Mouse (Mus musculus) E14TG2a.4 (cell line): ENCODE data around the gene Ccnl2.
"Not testable (repeated sequence)": the region's sequence is repeated elsewhere in the genome, so short reads cannot be mapped to it uniquely, and the experiment has no call there.

Experiments
- H3K27me3 ChIP-seq: 2 replicates; pipeline ENCODE4 v1.6.1; 2014; ENCODE audit warnings: low read length, control low read depth; ENCODE audit not compliant: insufficient read depth
- H3K36me3 ChIP-seq: 2 replicates; pipeline ENCODE4 v1.6.1; 2014; ENCODE audit warnings: low read length, control low read depth; ENCODE audit not compliant: insufficient read depth
- H3K4me1 ChIP-seq: replicated peaks from 2 replicates; pipeline ENCODE4 v1.6.1; 2014; ENCODE audit warnings: low read depth, low read length, control low read depth
- H3K4me3 ChIP-seq: replicated peaks from 2 replicates; pipeline ENCODE4 v1.5.1; 2014; ENCODE audit warnings: mild to moderate bottlenecking, low read length
- H3K9me3 ChIP-seq: 2 replicates; pipeline ENCODE4 v1.6.1; 2014; ENCODE audit warnings: low read length, control low read depth
- CTCF ChIP-seq: conservative IDR thresholded peaks from 2 replicates; pipeline ENCODE4 v1.5.1; 2014; ENCODE audit warnings: low read length
- NANOG ChIP-seq: IDR thresholded peaks from 2 replicates; pipeline ENCODE4 v1.6.1; 2014; ENCODE audit warnings: borderline replicate concordance, low read length, mixed read lengths
- POU5F1 ChIP-seq: IDR thresholded peaks from 2 replicates; pipeline ENCODE4 v1.6.1; 2014; ENCODE audit warnings: low read length, borderline replicate concordance

Ccnl2 gene

GRCm38 (mm10) chr4:155785819-155786218 is 26.5 kb upstream of the Ccnl2 start, which contains the start of gene Tmem88b:
Gene Tmem88b, minus strand, starts transcription at chr4:155785874.
- Histone ChIP-seq H3K4me1 (peaks cover 28% of the 10 kb centered on the region), H3K9me3 (no peaks in the 10 kb centered on the region), H3K27me3 (peaks cover 22% of the 10 kb centered on the region), H3K36me3 (no peaks in the 10 kb centered on the region), H3K4me3 (peak within 1 kb of the TSS; percentile 83)
- TF ChIP-seq POU5F1 (no peak), NANOG (no peak), CTCF (peak; percentile 57)

DNA sequence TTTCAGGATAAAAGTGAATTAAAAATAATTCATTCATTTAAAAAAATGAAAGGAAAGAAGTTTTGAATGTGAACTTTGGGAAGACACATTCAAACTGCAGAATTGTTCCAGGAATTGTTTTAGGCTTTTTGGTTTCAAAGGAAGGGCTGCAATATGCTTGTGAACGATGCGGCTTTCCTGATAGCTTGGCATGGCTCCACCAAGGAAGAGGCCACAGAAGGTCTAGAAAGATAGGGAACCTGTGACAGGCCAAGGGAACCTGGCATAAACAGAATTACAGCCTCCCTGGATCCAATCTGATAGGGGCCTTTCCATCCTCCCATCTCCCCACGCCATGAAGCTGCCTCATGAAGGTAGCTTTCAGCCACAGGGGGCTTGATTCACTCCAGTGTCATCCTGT is 24.0 kb upstream of the Ccnl2 start:
- Histone ChIP-seq H3K27me3 (peaks cover 43% of the 10 kb centered on the region), H3K4me3 (no peak overlapping the region), H3K4me1 (peaks cover 39% of the 10 kb centered on the region), H3K36me3 (no peaks in the 10 kb centered on the region), H3K9me3 (no peaks in the 10 kb centered on the region)
- TF ChIP-seq CTCF (no peak), POU5F1 (no peak), NANOG (no peak)

DNA sequence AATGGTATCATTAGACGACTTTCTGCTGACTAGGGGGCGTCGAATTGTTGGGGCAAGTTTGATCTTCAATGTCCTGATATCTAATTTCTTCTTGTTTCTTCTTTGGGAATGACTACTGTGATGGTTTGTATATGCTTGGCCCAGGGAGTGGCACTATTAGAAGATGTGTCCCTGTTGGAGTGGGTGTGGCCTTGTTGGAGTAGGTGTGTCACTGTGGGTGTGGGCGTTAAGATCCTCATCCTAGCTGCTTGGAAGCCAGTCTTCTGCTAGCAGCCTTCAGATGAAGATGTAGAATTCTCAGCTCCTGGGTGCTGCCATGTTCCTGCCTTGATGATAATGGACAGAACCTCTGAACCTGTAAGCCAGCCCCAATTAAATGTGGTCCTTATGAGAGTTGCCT is 23.5 kb upstream of the Ccnl2 start:
- Histone ChIP-seq H3K27me3 (peaks cover 40% of the 10 kb centered on the region), H3K4me1 (peaks cover 33% of the 10 kb centered on the region)
- not testable (repeated sequence) for H3K36me3 ChIP-seq, H3K9me3 ChIP-seq, H3K4me3 ChIP-seq

DNA sequence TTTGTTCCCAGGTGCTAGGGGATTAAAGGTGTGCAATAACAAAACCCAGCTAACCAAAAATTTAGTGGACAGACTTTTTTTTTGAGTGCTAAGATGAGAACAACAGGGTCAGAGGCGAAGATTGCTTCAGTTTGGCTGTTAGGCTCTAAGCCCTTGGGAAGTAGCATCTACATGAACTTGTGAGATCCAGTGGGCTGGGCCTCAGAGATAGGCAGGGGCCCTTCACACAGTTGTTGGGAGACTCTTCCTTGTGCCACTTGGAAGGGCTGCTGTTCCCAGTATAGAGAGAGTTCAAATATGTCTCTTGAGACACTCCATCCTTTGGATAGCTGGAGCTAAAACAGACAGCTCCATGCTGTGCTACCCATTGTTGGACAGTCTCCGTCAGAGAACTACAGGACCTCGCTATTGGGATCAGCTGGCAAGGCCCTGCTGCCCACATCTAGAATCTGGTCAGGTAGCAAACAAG is 22.2 kb upstream of the Ccnl2 start, which contains the start of gene Ankrd65:
TSS of gene Ankrd65 (plus strand) at position 419 of the 469 bp plus-strand sequence.
- H3K4me3 ChIP-seq = peak within 1 kb of the TSS; percentile 77
- no peaks in the 10 kb centered on the region for H3K9me3 ChIP-seq
- TF ChIP-seq CTCF = no peak
- no peak for TF ChIP-seq NANOG
- TF ChIP-seq POU5F1 = no peak
- peaks cover 39% of the 10 kb centered on the region for H3K27me3 ChIP-seq
- H3K36me3 ChIP-seq = no peaks in the 10 kb centered on the region
- H3K4me1 ChIP-seq = peaks cover 28% of the 10 kb centered on the region

DNA sequence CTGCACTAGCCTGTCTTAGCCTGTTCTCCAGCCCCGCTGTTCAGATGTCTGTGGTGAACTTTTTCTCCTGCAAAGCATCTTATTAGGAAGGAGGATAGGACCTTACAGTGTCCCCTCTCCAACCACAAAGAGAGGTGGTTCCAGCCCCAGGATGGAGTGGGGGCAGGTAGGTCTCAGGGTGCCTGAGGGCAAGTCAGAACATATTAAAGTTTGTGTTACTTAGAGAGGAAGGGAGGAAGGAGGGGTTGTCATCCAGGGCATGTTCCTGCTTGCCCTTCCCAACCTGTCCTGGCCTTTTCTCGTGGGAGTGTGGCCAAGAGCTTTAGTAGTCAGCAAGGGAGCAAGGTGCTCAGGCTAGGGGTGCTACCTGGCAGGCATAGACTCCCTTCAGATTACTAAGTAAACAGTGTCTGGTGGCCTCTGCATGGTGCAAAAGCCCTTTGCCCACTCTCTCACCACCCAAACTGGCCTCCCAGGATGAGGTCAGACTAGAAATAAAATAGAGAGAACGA is 21.6 kb upstream of the Ccnl2 start:
- Histone ChIP-seq H3K4me1 (peaks cover 22% of the 10 kb centered on the region), H3K9me3 (no peaks in the 10 kb centered on the region), H3K27me3 (peaks cover 33% of the 10 kb centered on the region), H3K36me3 (no peaks in the 10 kb centered on the region), H3K4me3 (no peak overlapping the region)
- TF ChIP-seq NANOG (no peak), CTCF (no peak)

DNA sequence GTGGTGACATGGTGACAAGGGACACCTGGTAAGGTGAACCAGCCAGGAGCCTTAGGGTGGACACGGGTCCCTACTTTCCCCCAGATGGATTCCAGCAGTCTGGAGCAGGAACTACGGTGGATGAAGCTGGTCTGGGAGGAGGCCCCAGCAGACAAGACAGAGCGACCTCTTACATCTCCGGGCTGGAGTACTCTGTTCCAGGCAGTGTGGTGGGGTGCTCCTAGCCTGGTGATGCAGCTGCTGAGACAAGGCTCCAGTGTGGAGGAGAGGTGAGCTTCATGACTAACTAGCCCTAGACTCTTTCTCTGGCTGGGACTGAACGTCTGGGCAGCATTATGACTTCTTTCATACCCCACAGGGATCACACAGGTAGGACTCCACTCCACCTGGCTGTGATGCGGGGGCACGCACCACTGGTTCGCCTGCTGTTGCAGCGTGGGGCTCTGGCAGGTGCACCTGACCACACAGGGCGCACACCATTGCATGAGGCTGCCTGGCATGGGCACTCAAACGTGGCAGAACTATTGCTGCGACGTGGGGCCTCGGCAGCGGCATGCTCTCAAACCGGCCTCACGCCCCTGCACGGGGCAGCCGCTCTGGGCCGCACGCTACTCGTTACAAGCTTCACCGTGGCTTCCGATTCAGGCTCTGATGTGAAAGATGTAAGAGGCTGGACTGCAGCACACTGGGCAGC is 20.9 kb upstream of the Ccnl2 start:
- no peaks in the 10 kb centered on the region for H3K36me3 ChIP-seq
- peaks cover 21% of the 10 kb centered on the region for H3K4me1 ChIP-seq
- H3K4me3 ChIP-seq = peak overlapping the region; percentile 77
- peaks cover 38% of the 10 kb centered on the region for H3K27me3 ChIP-seq
- H3K9me3 ChIP-seq = no peaks in the 10 kb centered on the region
- TF ChIP-seq POU5F1 (no peak), NANOG (no peak), CTCF (no peak)

DNA sequence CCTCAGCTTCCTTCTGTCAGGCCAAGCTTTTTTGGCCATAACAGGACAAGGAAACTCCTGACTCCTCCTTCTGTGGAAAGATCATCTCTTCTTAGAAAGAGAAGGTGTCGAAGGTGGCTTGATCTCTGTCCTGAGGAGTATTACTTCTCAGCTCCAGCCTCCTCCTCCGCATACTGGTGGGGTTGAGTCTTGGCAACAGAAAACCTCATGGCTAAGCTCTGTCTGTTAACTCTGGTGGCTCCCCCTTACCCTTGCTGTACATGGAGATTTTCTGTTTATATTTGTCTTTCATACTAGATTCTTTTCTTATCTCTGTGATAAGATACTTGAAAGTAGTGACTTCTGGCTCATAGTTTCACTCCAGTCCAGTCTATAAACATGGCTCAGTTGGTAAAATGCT is 18.6 kb upstream of the Ccnl2 start:
- TF ChIP-seq POU5F1 (no peak), NANOG (no peak), CTCF (no peak)
- no peaks in the 10 kb centered on the region for H3K36me3 ChIP-seq
- H3K27me3 ChIP-seq = peaks cover 35% of the 10 kb centered on the region
- H3K4me3 ChIP-seq = no peak overlapping the region
- H3K4me1 ChIP-seq = peaks cover 21% of the 10 kb centered on the region
- no peaks in the 10 kb centered on the region for H3K9me3 ChIP-seq

DNA sequence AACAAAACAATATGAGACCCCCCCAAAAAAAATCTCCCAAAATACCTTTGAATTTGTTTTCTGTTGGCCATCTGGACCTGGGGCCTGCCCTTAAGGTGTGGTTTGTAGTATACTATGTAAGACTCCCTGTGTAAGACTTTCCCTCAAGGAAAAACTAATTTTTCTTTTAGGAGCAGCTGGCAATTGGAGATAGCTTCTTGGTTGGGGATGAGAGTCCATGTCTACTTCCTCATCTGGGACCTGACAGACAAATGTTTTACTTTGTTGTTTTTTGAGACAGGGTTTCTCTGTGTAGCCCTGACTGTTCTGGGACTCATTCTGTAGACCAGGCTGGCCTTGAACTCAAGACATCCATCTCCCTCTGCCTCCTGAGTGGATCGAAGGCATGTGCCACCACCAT is 10.2 kb upstream of the Ccnl2 start:
- Histone ChIP-seq H3K27me3 (no peaks in the 10 kb centered on the region), H3K36me3 (peaks cover 29% of the 10 kb centered on the region), H3K4me3 (no peak overlapping the region), H3K9me3 (no peaks in the 10 kb centered on the region), H3K4me1 (peaks cover 19% of the 10 kb centered on the region)
- no peak for TF ChIP-seq CTCF
- no peak for TF ChIP-seq POU5F1
